Mouse (Mus musculus) ovary, postnatal 36 days (tissue): ENCODE data around the gene Cenpm.
A peak's percentile ranks its signal among the peaks of the same experiment; 100 is the strongest.

Experiments used
- DNase-seq: peaks from one replicate; pipeline ENCODE4 v3.0.0; 2022; ENCODE audit warnings: low spot score, mixed read lengths

Gene Cenpm

GRCm38 (mm10) chr15:82243311-82243710, 1.2 kb downstream of the Cenpm start:
- DNase-seq: no peak

GRCm38 (mm10) chr15:82236565-82236964, 8.0 kb downstream of the Cenpm start:
- DNase-seq: peak; percentile 75

- DNase-seq: no peak
Observed at GRCm38 (mm10) chr15:82235661-82236060, 8.9 kb downstream of the Cenpm start.

GRCm38 (mm10) chr15:82232651-82233050, 11.9 kb downstream of the Cenpm start:
- no peak for DNase-seq

- no peak for DNase-seq
Observed at GRCm38 (mm10) chr15:82231591-82232378, 12.8 kb downstream of the Cenpm start.

- DNase-seq: no peak
Observed at GRCm38 (mm10) chr15:82231100-82231499, 13.4 kb downstream of the Cenpm start.

- no peak for DNase-seq
Observed at GRCm38 (mm10) chr15:82230098-82230611, 14.4 kb downstream of the Cenpm start.

GRCm38 (mm10) chr15:82229542-82230045, 15.0 kb downstream of the Cenpm start:
- DNase-seq: no peak

- DNase-seq: no peak
Observed at GRCm38 (mm10) chr15:82225769-82226168, 18.8 kb downstream of the Cenpm start.

GRCm38 (mm10) chr15:82224602-82225215, 19.8 kb downstream of the Cenpm start:
- no peak for DNase-seq

- peak; percentile 8 for DNase-seq
Observed at GRCm38 (mm10) chr15:82223657-82224601, 20.6 kb downstream of the Cenpm start, which contains the start of gene Tnfrsf13c. TSS of gene Tnfrsf13c (minus strand) at chr15:82224369.

- DNase-seq: no peak
Observed at GRCm38 (mm10) chr15:82223251-82223650, 21.3 kb downstream of the Cenpm start.

- DNase-seq: no peak
Observed at GRCm38 (mm10) chr15:82221104-82221860, 23.3 kb downstream of the Cenpm start.

GRCm38 (mm10) chr15:82220003-82220675, 24.4 kb downstream of the Cenpm start:
- DNase-seq: no peak

GRCm38 (mm10) chr15:82218778-82219666, 25.5 kb downstream of the Cenpm start:
- DNase-seq: no peak

- no peak for DNase-seq
Observed at GRCm38 (mm10) chr15:82217980-82218379, 26.6 kb downstream of the Cenpm start.

GRCm38 (mm10) chr15:82217039-82217438, 27.5 kb downstream of the Cenpm start:
- DNase-seq: no peak

GRCm38 (mm10) chr15:82216142-82216827, 28.3 kb downstream of the Cenpm start:
- DNase-seq: no peak
